Mouse (Mus musculus) E14TG2a.4 (cell line): ENCODE measurements around the gene Pfdn6.

Experiments used
- CTCF ChIP-seq: conservative IDR thresholded peaks from 2 replicates; pipeline ENCODE4 v1.5.1; 2014; ENCODE audit warnings: low read length
- POU5F1 ChIP-seq: IDR thresholded peaks from 2 replicates; pipeline ENCODE4 v1.6.1; 2014; ENCODE audit warnings: low read length, borderline replicate concordance

DNA sequence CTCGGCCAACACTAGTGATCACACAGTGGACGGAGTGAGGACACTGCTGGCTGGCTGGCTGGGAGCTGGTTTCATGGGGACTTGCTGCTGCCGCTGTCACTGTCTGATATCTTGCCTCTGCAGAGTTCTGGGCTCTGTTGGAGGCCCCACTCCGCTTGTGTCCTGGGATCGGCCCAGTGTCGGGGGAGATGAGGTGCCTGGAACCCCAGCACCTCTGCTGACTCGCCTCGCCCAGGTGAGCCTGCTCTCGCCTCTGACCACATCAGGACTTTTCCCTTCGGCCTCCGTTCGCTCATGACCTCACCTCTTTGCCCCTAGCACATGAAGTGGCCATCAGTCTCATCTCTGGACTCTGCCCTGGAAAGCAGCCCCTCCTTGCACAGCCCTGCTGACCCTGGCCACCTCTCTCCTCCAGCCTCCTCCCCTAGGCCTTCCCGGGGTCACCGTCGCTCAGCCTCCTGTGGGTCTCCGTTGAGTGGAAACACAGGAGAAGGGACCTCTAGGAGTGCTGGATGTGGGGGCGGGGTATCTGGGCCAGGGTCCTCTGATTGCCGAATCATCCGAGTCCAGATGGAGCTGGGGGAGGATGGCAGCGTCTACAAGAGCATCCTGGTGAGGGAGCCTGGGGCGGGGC is 4.6 kb downstream of the Pfdn6 start:
- TF ChIP-seq CTCF (no peak), POU5F1 (no peak)
